Mouse (Mus musculus): Measurements from ENCODE around the gene Actr5. TPM values are rescaled to one million over a fixed set of nuclear protein-coding genes. Genes with fewer than 3 reads are reported as not detected.
A peak's percentile ranks its signal among the peaks of the same experiment; 100 is the strongest.

Actr5 gene
- polyA plus RNA-seq, 2 experiments: 12.3 to 13.5 TPM

GRCm38 (mm10) chr2:158655806-158656205, 31.1 kb downstream of the Actr5 start:
- no peak overlapping the region for H3K27ac ChIP-seq (replicated peaks; ENCODE audit: low read depth, low read length)
- no peaks in the 10 kb centered on the region for H3K27me3 ChIP-seq (ENCODE audit: control insufficient read depth, insufficient read depth, low read length)
- peaks cover 5% of the 10 kb centered on the region; the same call in 1 of the 2 replicates for H3K4me1 ChIP-seq (ENCODE audit: control insufficient read depth, insufficient read depth, low read length)
- no peaks in the 10 kb centered on the region for H3K9me3 ChIP-seq (ENCODE audit: control insufficient read depth, low read length)
- 81% methylated on average over 4 of the region's 4 CpGs for WGBS
- ATAC-seq (ENCODE audit: low FRiP score, low read depth): no peak
- no peak overlapping the region for H3K4me3 ChIP-seq (replicated peaks; ENCODE audit: low read length)
- H3K36me3 ChIP-seq (ENCODE audit: control insufficient read depth, insufficient read depth, low read length): no peaks in the 10 kb centered on the region
- H3K4me2 ChIP-seq (replicated peaks; ENCODE audit: low read depth, low read length, severe bottlenecking): no peak overlapping the region
- no peak overlapping the region for H3K9ac ChIP-seq (ENCODE audit: low read depth, low read length, severe bottlenecking)
- no peak for TF ChIP-seq POLR2A (IDR thresholded peaks at IDR 0.05; ENCODE audit: borderline replicate concordance, extremely low read depth, insufficient read depth, insufficient read length)
- no peak for DNase-seq (ENCODE audit: low spot score)

DNA sequence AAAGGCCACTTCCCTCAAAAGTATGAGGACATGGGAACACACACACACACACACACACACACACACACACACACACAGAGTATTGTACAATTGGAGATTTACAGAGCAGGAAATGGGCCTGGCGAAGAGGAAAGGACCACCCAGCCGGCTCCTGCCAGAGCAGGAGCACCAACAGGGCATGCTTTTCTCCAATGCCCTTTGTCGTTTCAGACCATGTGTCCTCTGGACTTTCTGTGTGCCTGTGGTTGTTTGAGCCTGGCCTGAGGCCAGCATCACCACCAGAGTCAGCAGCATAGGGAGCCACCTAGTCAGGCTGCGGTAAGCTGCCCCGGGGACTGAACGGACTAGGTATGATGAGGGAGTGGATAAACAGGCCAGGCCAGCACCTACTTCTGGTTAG, 34.1 kb downstream of the Actr5 start:
- peak overlapping the region; percentile 39; the same call in 1 of the 2 replicates for H3K27ac ChIP-seq (replicated peaks; ENCODE audit: low read depth, low read length)
- no peaks in the 10 kb centered on the region for H3K36me3 ChIP-seq (ENCODE audit: control insufficient read depth, insufficient read depth, low read length)
- no peaks in the 10 kb centered on the region for H3K9me3 ChIP-seq (ENCODE audit: control insufficient read depth, low read length)
- no peaks in the 10 kb centered on the region for H3K27me3 ChIP-seq (ENCODE audit: control insufficient read depth, insufficient read depth, low read length)
- no peak overlapping the region for H3K4me2 ChIP-seq (replicated peaks; ENCODE audit: low read depth, low read length, severe bottlenecking)
- H3K4me1 ChIP-seq (ENCODE audit: control insufficient read depth, insufficient read depth, low read length): peaks cover 5% of the 10 kb centered on the region; the same call in 1 of the 2 replicates
- ATAC-seq (ENCODE audit: low FRiP score, low read depth): peak; percentile 47; the same call in 1 of the 2 replicates
- no peak for TF ChIP-seq POLR2A (IDR thresholded peaks at IDR 0.05; ENCODE audit: borderline replicate concordance, extremely low read depth, insufficient read depth, insufficient read length)
- no peak overlapping the region for H3K9ac ChIP-seq (ENCODE audit: low read depth, low read length, severe bottlenecking)
- no peak overlapping the region for H3K4me3 ChIP-seq (replicated peaks; ENCODE audit: low read length)
- 26% methylated on average over 6 of the region's 6 CpGs for WGBS
- no peak for DNase-seq (ENCODE audit: low spot score)

DNA sequence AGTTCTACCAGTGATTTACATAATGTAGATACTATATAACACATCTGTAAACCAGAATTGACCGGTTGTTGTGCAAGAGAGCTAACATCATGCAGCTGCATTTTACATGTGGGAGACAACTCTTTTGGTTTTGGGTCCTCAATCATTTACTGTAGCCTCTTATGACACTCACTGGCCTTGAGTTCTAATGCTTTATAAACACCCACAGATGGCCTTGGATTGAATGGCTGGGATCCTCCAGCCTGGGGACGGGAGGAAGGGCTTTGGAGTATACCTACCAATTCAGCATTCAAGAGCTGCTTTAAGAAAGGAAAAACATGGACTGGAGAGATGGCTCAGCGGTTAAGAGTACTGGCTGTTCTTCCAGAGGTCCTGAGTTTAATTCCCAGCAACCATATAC, 34.7 kb downstream of the Actr5 start:
- H3K9me3 ChIP-seq (ENCODE audit: control insufficient read depth, low read length): no peaks in the 10 kb centered on the region
- no peak for TF ChIP-seq POLR2A (IDR thresholded peaks at IDR 0.05; ENCODE audit: borderline replicate concordance, extremely low read depth, insufficient read depth, insufficient read length)
- H3K36me3 ChIP-seq (ENCODE audit: control insufficient read depth, insufficient read depth, low read length): no peaks in the 10 kb centered on the region
- DNase-seq (ENCODE audit: low spot score) (no peak), ATAC-seq (ENCODE audit: low FRiP score, low read depth) (no peak)
- WGBS: 70% methylated on average over 3 of the region's 3 CpGs
- H3K4me2 ChIP-seq (replicated peaks; ENCODE audit: low read depth, low read length, severe bottlenecking): no peak overlapping the region
- no peak overlapping the region for H3K9ac ChIP-seq (ENCODE audit: low read depth, low read length, severe bottlenecking)
- peaks cover 5% of the 10 kb centered on the region; the same call in 1 of the 2 replicates for H3K4me1 ChIP-seq (ENCODE audit: control insufficient read depth, insufficient read depth, low read length)
- peak overlapping the region; percentile 39; the same call in 1 of the 2 replicates for H3K27ac ChIP-seq (replicated peaks; ENCODE audit: low read depth, low read length)
- H3K27me3 ChIP-seq (ENCODE audit: control insufficient read depth, insufficient read depth, low read length): no peaks in the 10 kb centered on the region
- no peak overlapping the region for H3K4me3 ChIP-seq (replicated peaks; ENCODE audit: low read length)

GRCm38 (mm10) chr2:158665098-158665497, 40.4 kb downstream of the Actr5 start, which contains the start of gene Ppp1r16b:
Gene Ppp1r16b, plus strand, starts transcription at chr2:158665398.
- H3K36me3 ChIP-seq (ENCODE audit: control insufficient read depth, insufficient read depth, low read length): no peaks in the 10 kb centered on the region
- H3K9ac ChIP-seq (ENCODE audit: low read depth, low read length, severe bottlenecking): no peak within 1 kb of the TSS
- peaks cover 22% of the 10 kb centered on the region; the same call in 1 of the 2 replicates for H3K4me1 ChIP-seq (ENCODE audit: control insufficient read depth, insufficient read depth, low read length)
- H3K4me2 ChIP-seq (replicated peaks; ENCODE audit: low read depth, low read length, severe bottlenecking): no peak within 1 kb of the TSS
- TF ChIP-seq POLR2A (IDR thresholded peaks at IDR 0.05; ENCODE audit: borderline replicate concordance, extremely low read depth, insufficient read depth, insufficient read length): no peak
- H3K4me3 ChIP-seq (replicated peaks; ENCODE audit: low read length): no peak within 1 kb of the TSS
- peaks cover 37% of the 10 kb centered on the region for H3K27me3 ChIP-seq (ENCODE audit: control insufficient read depth, insufficient read depth, low read length)
- ATAC-seq (ENCODE audit: low FRiP score, low read depth): no peak
- DNase-seq (ENCODE audit: low spot score): no peak
- WGBS: 72% methylated on average over 4 of the region's 4 CpGs
- no peak within 1 kb of the TSS; the same call in 1 of the 2 replicates for H3K27ac ChIP-seq (replicated peaks; ENCODE audit: low read depth, low read length)
- no peaks in the 10 kb centered on the region for H3K9me3 ChIP-seq (ENCODE audit: control insufficient read depth, low read length)

DNA sequence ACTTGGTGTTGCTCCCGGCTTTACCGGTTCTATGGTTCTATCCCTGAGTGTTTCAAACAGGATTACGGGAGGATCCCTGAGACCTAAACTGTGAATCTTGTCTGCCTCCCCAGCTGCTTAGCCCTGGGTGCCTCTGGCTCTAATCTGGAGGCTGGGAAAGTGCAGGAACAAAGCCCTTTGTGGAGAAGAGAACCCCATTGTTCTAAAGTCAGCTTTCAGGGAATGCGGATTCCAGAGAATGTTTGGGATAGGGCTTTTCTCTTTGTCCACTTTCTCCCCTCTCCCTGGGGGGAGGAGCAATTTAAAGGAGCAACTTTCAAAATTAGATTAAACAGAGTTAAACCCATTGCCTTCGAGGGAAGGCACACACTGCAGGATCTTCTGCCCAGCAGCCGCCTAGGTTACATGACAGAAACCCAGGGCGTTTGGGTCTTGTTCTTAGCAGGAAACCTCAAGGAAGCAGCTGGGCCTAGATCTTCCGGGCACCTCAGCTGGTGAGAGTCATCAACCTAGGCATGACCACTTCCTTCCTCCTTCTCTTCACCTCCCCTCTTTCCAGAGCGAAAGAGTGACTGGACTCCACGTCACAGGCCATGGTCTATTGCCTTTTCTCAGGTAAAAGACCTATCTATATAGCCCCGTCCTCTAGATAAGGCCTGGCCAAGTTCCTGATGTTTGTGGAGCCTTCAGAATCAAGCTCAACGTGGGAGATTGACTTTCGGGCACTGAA, 41.5 kb downstream of the Actr5 start:
- H3K9me3 ChIP-seq (ENCODE audit: control insufficient read depth, low read length): no peaks in the 10 kb centered on the region
- peaks cover 22% of the 10 kb centered on the region; the same call in 1 of the 2 replicates for H3K4me1 ChIP-seq (ENCODE audit: control insufficient read depth, insufficient read depth, low read length)
- 54% methylated on average over 13 of the region's 13 CpGs for WGBS
- no peak for TF ChIP-seq POLR2A (IDR thresholded peaks at IDR 0.05; ENCODE audit: borderline replicate concordance, extremely low read depth, insufficient read depth, insufficient read length)
- no peak for DNase-seq (ENCODE audit: low spot score)
- H3K4me3 ChIP-seq (replicated peaks; ENCODE audit: low read length): peak overlapping the region; percentile 51; the same call in 1 of the 2 replicates
- H3K27ac ChIP-seq (replicated peaks; ENCODE audit: low read depth, low read length): peak overlapping the region; percentile 8; the same call in 1 of the 2 replicates
- H3K4me2 ChIP-seq (replicated peaks; ENCODE audit: low read depth, low read length, severe bottlenecking): no peak overlapping the region
- ATAC-seq (ENCODE audit: low FRiP score, low read depth): no peak
- H3K36me3 ChIP-seq (ENCODE audit: control insufficient read depth, insufficient read depth, low read length): no peaks in the 10 kb centered on the region
- H3K9ac ChIP-seq (ENCODE audit: low read depth, low read length, severe bottlenecking): no peak overlapping the region
- H3K27me3 ChIP-seq (ENCODE audit: control insufficient read depth, insufficient read depth, low read length): peaks cover 37% of the 10 kb centered on the region

Data from limb, embryonic 14.5 days (tissue).